Mouse (Mus musculus) hindbrain, embryonic 11.5 days (tissue): Measurements from ENCODE around the gene Ces4a. TPM values are rescaled to one million over a fixed set of nuclear protein-coding genes. Genes with fewer than 3 reads are reported as not detected.
"Not testable (repeated sequence)": the region's sequence is repeated elsewhere in the genome, so short reads cannot be mapped to it uniquely, and the experiment has no call there.

Experiments
- ATAC-seq: fragments of 200-750 bp; cut with Nextera tagmentation; 2 replicates; pipeline ENCODE4 v1.8.0; 2017; ENCODE audit warnings: mild to moderate bottlenecking, moderate TSS enrichment, moderate library complexity; ENCODE audit not compliant: low FRiP score
- DNase-seq: peaks from one replicate; pipeline ENCODE4 v3.0.0-alpha.2; 2015; ENCODE audit warnings: low spot score
- H3K27ac ChIP-seq: fragments of 300-500 bp; sonication (generic); 2 replicates; pipeline ENCODE4 v1.5.1; 2014; ENCODE audit warnings: mild to moderate bottlenecking, low read depth, low read length
- H3K27me3 ChIP-seq: fragments of 300-500 bp; sonication (generic); 2 replicates; pipeline ENCODE4 v1.6.1; 2014; ENCODE audit warnings: mild to moderate bottlenecking, low read length, moderate library complexity, mixed read lengths; ENCODE audit not compliant: control insufficient read depth, insufficient read depth
- H3K36me3 ChIP-seq: fragments of 300-500 bp; sonication (generic); 2 replicates; pipeline ENCODE4 v1.6.1; 2014; ENCODE audit warnings: mild to moderate bottlenecking, low read length, moderate library complexity, mixed read lengths; ENCODE audit not compliant: control insufficient read depth, insufficient read depth
- H3K4me1 ChIP-seq: fragments of 300-500 bp; sonication (generic); replicated peaks from 2 replicates; pipeline ENCODE4 v1.6.1; 2014; ENCODE audit warnings: low read length, mixed read lengths; ENCODE audit not compliant: control insufficient read depth, insufficient read depth
- H3K4me2 ChIP-seq: fragments of 300-500 bp; sonication (generic); replicated peaks from 2 replicates; pipeline ENCODE4 v1.6.1; 2014; ENCODE audit warnings: mild to moderate bottlenecking, low read depth, low read length
- H3K4me3 ChIP-seq: fragments of 300-500 bp; sonication (generic); 2 replicates; pipeline ENCODE4 v1.5.1; 2014; ENCODE audit warnings: low read depth, low read length
- H3K9ac ChIP-seq: fragments of 300-500 bp; sonication (generic); 2 replicates; pipeline ENCODE4 v1.6.1; 2014; ENCODE audit warnings: low read depth, low read length
- H3K9me3 ChIP-seq: fragments of 300-500 bp; sonication (generic); 2 replicates; pipeline ENCODE4 v1.6.1; 2016; ENCODE audit warnings: low read length; ENCODE audit not compliant: control insufficient read depth
- WGBS: fragments of 180-500 bp; shearing (Covaris S2); extraction: QIAGEN DNeasy Blood & Tissue Kit; methylation state at CpG from one replicate; pipeline ENCODE4 v1.1.7; 2014; 5-methylcytosine and 5-hydroxymethylcytosine counted together
- polyA plus RNA-seq: library from polyadenylated mRNA; unstranded; fragments of >200 nt; fragmentation: Nextera tagmentation; extraction: Ambion mirVana; gene quantifications from 2 replicates; pipeline ENCODE4 v1.2.1, GENCODE M21; 2014

Gene Ces4a
- polyA plus RNA-seq, 1 experiment from 2014 or later: not detected

DNA sequence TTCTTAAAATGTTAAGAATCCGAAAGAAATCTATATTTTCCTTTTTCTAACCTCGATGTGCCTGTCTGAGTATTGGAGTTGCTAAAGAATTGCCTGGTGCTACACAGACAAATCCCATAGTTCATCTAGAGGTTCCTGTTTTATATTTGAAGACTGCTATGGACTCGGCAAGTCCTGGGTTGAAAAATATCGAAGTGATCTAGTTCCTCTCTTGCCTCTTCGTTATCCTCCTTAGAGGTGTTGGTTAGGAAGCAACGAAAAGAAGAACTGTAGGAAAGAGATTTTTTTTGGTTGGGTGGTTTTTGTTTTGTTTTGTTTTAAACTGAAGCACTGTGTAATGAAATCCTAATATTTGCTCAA, 40.4 kb downstream of the Ces4a start:
- H3K4me2 ChIP-seq: peak overlapping the region; percentile 54
- H3K27me3 ChIP-seq: no peaks in the 10 kb centered on the region
- WGBS: 34% methylated on average over 6 of the region's 6 CpGs
- H3K27ac ChIP-seq: no peak overlapping the region
- peak overlapping the region; percentile 96 for H3K4me3 ChIP-seq
- peak overlapping the region; percentile 95 for H3K9ac ChIP-seq
- DNase-seq (peak; percentile 15), ATAC-seq (no peak)
- no peaks in the 10 kb centered on the region for H3K9me3 ChIP-seq
- peaks cover 1% of the 10 kb centered on the region; the same call in 1 of the 2 replicates for H3K36me3 ChIP-seq
- no peaks in the 10 kb centered on the region for H3K4me1 ChIP-seq

- not testable (repeated sequence) for H3K9me3 ChIP-seq, H3K36me3 ChIP-seq, H3K4me2 ChIP-seq, H3K4me1 ChIP-seq, H3K4me3 ChIP-seq, H3K27me3 ChIP-seq, H3K9ac ChIP-seq, DNase-seq, H3K27ac ChIP-seq, ATAC-seq
- 97% methylated on average over 3 of the region's 3 CpGs for WGBS
Observed at GRCm38 (mm10) chr8:105175287-105175686, 43.7 kb downstream of the Ces4a start.

GRCm38 (mm10) chr8:105178211-105178800, 46.7 kb downstream of the Ces4a start:
- Histone ChIP-seq H3K36me3 (peaks cover 2% of the 10 kb centered on the region; the same call in 1 of the 2 replicates), H3K4me1 (no peaks in the 10 kb centered on the region), H3K4me3 (no peak overlapping the region), H3K4me2 (no peak overlapping the region), H3K27me3 (no peaks in the 10 kb centered on the region), H3K9ac (no peak overlapping the region), H3K9me3 (no peaks in the 10 kb centered on the region), H3K27ac (no peak overlapping the region)
- DNase-seq (no peak), ATAC-seq (no peak)
- WGBS: 89% methylated on average over 6 of the region's 6 CpGs

DNA sequence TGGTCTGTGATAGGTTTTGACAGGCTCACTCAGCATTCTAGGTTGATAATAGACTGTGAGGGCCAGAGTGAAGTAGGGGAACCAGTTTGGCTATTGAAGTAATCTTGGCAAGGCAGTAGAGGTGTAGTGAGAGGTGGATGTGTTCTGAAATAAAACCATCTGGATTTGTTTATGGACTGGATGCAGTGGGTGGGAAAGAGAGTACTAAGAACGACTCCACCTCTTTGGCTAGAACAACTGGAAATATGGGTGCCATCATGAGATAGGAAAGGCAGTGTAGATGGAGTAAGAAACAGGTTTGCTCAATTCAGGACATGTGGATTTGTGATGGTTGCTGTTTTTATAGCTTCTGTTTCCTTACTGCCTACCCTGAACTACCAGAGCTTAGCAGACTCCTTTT, 50.6 kb downstream of the Ces4a start:
- no peak for ATAC-seq
- H3K27me3 ChIP-seq: no peaks in the 10 kb centered on the region
- H3K9ac ChIP-seq: no peak overlapping the region
- H3K4me1 ChIP-seq: no peaks in the 10 kb centered on the region
- no peak for DNase-seq
- H3K36me3 ChIP-seq: no peaks in the 10 kb centered on the region
- no peaks in the 10 kb centered on the region for H3K9me3 ChIP-seq
- no peak overlapping the region for H3K4me3 ChIP-seq
- 71% methylated on average over 1 of the region's 1 CpGs for WGBS
- no peak overlapping the region for H3K4me2 ChIP-seq
- no peak overlapping the region for H3K27ac ChIP-seq

DNA sequence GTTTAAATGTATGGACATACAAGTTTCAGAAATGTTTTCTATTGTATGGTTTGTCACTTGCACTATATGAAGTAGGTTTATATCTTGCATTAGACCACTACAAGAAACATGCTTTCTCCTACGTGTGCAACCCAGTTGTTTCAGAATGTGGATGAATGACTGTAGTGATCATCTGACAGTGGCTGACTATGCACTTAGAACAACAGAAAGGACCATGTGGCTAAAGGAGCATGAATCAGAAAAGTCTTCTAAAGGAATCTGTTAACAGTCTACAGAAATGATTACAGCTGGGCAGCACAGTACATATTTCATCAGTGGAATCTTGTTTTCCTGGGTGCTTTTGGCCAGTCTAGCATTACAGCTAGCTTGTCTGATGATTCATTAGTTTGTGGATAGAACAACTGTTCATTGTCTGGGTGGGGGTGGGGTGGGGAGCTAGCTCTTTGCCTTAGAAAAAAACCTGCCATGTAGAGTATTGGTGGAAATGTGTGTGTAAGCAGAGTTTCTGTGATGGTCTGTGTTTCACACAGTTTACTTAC, 54.9 kb downstream of the Ces4a start:
- no peak for ATAC-seq
- Histone ChIP-seq H3K4me2 (no peak overlapping the region), H3K27me3 (no peaks in the 10 kb centered on the region), H3K9me3 (no peaks in the 10 kb centered on the region), H3K27ac (no peak overlapping the region), H3K4me1 (no peaks in the 10 kb centered on the region), H3K36me3 (no peaks in the 10 kb centered on the region), H3K4me3 (no peak overlapping the region), H3K9ac (no peak overlapping the region)
- DNase-seq: no peak
- 66% methylated on average over 1 of the region's 1 CpGs for WGBS

GRCm38 (mm10) chr8:105192182-105192581, 60.6 kb downstream of the Ces4a start:
- Histone ChIP-seq H3K27me3 (no peaks in the 10 kb centered on the region), H3K27ac (no peak overlapping the region), H3K4me1 (no peaks in the 10 kb centered on the region), H3K36me3 (0 out of 2 replicates have a peak, but pooled peaks cover 3% of the 10 kb centered on the region), H3K4me3 (no peak overlapping the region), H3K4me2 (no peak overlapping the region), H3K9me3 (no peaks in the 10 kb centered on the region), H3K9ac (no peak overlapping the region)
- no peak for ATAC-seq
- no peak for DNase-seq
- WGBS: 94% methylated on average over 5 of the region's 5 CpGs

Other genes with a start within 250 kb of the Ces4a start
- gene Ces2e, start 205.5 kb upstream of the Ces4a start, polyA plus RNA-seq: not detected in 2 replicates
- gene Ces2f, start 184.4 kb upstream of the Ces4a start, polyA plus RNA-seq: not detected in 2 replicates
- gene Ces2g, start 170.1 kb upstream of the Ces4a start, polyA plus RNA-seq: not detected in 2 replicates
- gene Ces2h, start 130.9 kb upstream of the Ces4a start, polyA plus RNA-seq: not detected in 2 replicates
- not detected in 2 replicates for gene Ces3a, start 83.2 kb upstream of the Ces4a start, polyA plus RNA-seq
- gene Ces3b, start 48.0 kb upstream of the Ces4a start, polyA plus RNA-seq: not detected in 2 replicates
- gene Cbfb, start 38.9 kb downstream of the Ces4a start, polyA plus RNA-seq: 65.1 and 69.0 TPM in 2 replicates
- gene D230025D16Rik, start 93.3 kb downstream of the Ces4a start, polyA plus RNA-seq: 33.2 and 34.1 TPM in 2 replicates
- gene B3gnt9, start 123.4 kb downstream of the Ces4a start, polyA plus RNA-seq: 4.2 and 6.3 TPM in 2 replicates
- 13.5 and 14.3 TPM in 2 replicates for gene Tradd, start 132.8 kb downstream of the Ces4a start, polyA plus RNA-seq
- 0.78 and 1.4 TPM in 2 replicates for gene Fbxl8, start 132.8 kb downstream of the Ces4a start, polyA plus RNA-seq
- 0.21 and 0.52 TPM in 2 replicates for gene Hsf4, start 138.0 kb downstream of the Ces4a start, polyA plus RNA-seq
- gene Nol3, start 144.3 kb downstream of the Ces4a start, polyA plus RNA-seq: 2.7 and 3.1 TPM in 2 replicates
- 31.7 and 40.2 TPM in 2 replicates for gene 4931428F04Rik, start 158.1 kb downstream of the Ces4a start, polyA plus RNA-seq
- gene Exoc3l, start 164.3 kb downstream of the Ces4a start, polyA plus RNA-seq: 6.0 and 10.0 TPM in 2 replicates
- 96.7 and 97.1 TPM in 2 replicates for gene E2f4, start 165.9 kb downstream of the Ces4a start, polyA plus RNA-seq
- 1.7 and 2.6 TPM in 2 replicates for gene Elmo3, start 173.8 kb downstream of the Ces4a start, polyA plus RNA-seq
- gene Lrrc29, start 194.5 kb downstream of the Ces4a start, polyA plus RNA-seq: 0.98 and 1.2 TPM in 2 replicates
- 102 and 105 TPM in 2 replicates for gene Tmem208, start 194.6 kb downstream of the Ces4a start, polyA plus RNA-seq
- gene Fhod1, start 216.2 kb downstream of the Ces4a start, polyA plus RNA-seq: 1.8 and 3.6 TPM in 2 replicates
- 3.9 and 4.5 TPM in 2 replicates for gene Slc9a5, start 217.0 kb downstream of the Ces4a start, polyA plus RNA-seq
- gene Plekhg4, start 241.5 kb downstream of the Ces4a start, polyA plus RNA-seq: 0.26 and 0.73 TPM in 2 replicates